ENCODE assay signal across 16 mouse cellular contexts in genomic region chr15:61242161-61242681, GRCm38 (mm10).
"Had no signal": no experiment of that assay in that cellular context is flagged by ENCODE, and none has a peak within 500 bp of the region (broad histone marks: within the 10 kb centered on the region; RNA-seq: fewer than 3 reads in every experiment).

No protein-coding gene starts in this region.

- H3K27ac ChIP-seq: intestine, embryonic 15.5 days; kidney, embryonic 15.5 days; left cerebral cortex, adult 2 months; limb, embryonic 10.5 days; liver, embryonic 15.5 days; midbrain, embryonic 15.5 days; stomach, embryonic 15.5 days had no signal

- H3K27me3 ChIP-seq: intestine, embryonic 15.5 days; kidney, embryonic 15.5 days; liver, embryonic 15.5 days; megakaryocyte, embryonic 14.5 days; midbrain, embryonic 15.5 days; stomach, embryonic 15.5 days had no signal

- DNase-seq: kidney, adult 2 months; kidney, postnatal 25 days; lung, adult 2 months; right cerebral cortex, postnatal 14 days; thymus, adult 2 months; thymus, postnatal 25 days had no signal

- H3K36me3 ChIP-seq: intestine, embryonic 15.5 days; kidney, embryonic 15.5 days; limb, embryonic 10.5 days; liver, embryonic 15.5 days; midbrain, embryonic 15.5 days; stomach, embryonic 15.5 days had no signal

- H3K9ac ChIP-seq: intestine, embryonic 15.5 days; kidney, embryonic 15.5 days; liver, embryonic 15.5 days; midbrain, embryonic 15.5 days; stomach, embryonic 15.5 days had no signal

- ATAC-seq: intestine, embryonic 15.5 days; midbrain, embryonic 15.5 days had no signal

- H3K4me2 ChIP-seq: intestine, embryonic 15.5 days; kidney, embryonic 15.5 days; liver, embryonic 11.5 days; liver, embryonic 15.5 days; midbrain, embryonic 11.5 days; midbrain, embryonic 15.5 days; stomach, embryonic 15.5 days had no signal

- H3K4me1 ChIP-seq: intestine, embryonic 15.5 days; liver, embryonic 15.5 days; megakaryocyte, embryonic 14.5 days; midbrain, embryonic 15.5 days; stomach, embryonic 15.5 days had no signal

- H3K4me3 ChIP-seq: intestine, embryonic 15.5 days; kidney, embryonic 15.5 days; left cerebral cortex, adult 2 months; limb, embryonic 10.5 days; liver, embryonic 15.5 days; megakaryocyte, embryonic 14.5 days; midbrain, embryonic 15.5 days; stomach, embryonic 15.5 days had no signal

- H3K9me3 ChIP-seq: intestine, embryonic 15.5 days; kidney, embryonic 15.5 days; limb, embryonic 10.5 days; liver, embryonic 15.5 days; megakaryocyte, embryonic 14.5 days; midbrain, embryonic 15.5 days; stomach, embryonic 15.5 days had no signal
